Mouse (Mus musculus) embryonic facial prominence, embryonic 13.5 days (tissue): Measurements from ENCODE around the gene Myl9. TPM values are rescaled to one million over a fixed set of nuclear protein-coding genes. Genes with fewer than 3 reads are reported as not detected.

Source experiments
- ATAC-seq: fragments of 200-750 bp; cut with Nextera tagmentation; 2 replicates; pipeline ENCODE4 v1.8.0; 2017; ENCODE audit warnings: low read depth; ENCODE audit not compliant: insufficient number of reproducible peaks, insufficient read depth, low FRiP score, low TSS enrichment
- H3K27ac ChIP-seq: fragments of 300-500 bp; sonication (generic); 2 replicates; pipeline ENCODE4 v1.5.1; 2015; ENCODE audit warnings: moderate library complexity, mild to moderate bottlenecking, inconsistent platforms
- H3K27me3 ChIP-seq: fragments of 300-500 bp; sonication (generic); 2 replicates; pipeline ENCODE4 v1.6.1; 2015; ENCODE audit warnings: mild to moderate bottlenecking, inconsistent platforms
- H3K36me3 ChIP-seq: fragments of 300-500 bp; sonication (generic); 2 replicates; pipeline ENCODE4 v1.6.1; 2015; ENCODE audit warnings: mild to moderate bottlenecking, inconsistent platforms
- H3K4me1 ChIP-seq: fragments of 300-500 bp; sonication (generic); 2 replicates; pipeline ENCODE4 v1.6.1; 2015; ENCODE audit warnings: inconsistent platforms
- H3K4me2 ChIP-seq: fragments of 300-500 bp; sonication (generic); 2 replicates; pipeline ENCODE4 v1.6.1; 2015; ENCODE audit warnings: moderate library complexity, mild to moderate bottlenecking, inconsistent platforms
- H3K4me3 ChIP-seq: fragments of 300-500 bp; sonication (generic); 2 replicates; pipeline ENCODE4 v1.5.1; 2015; ENCODE audit warnings: mild to moderate bottlenecking, inconsistent platforms
- H3K9ac ChIP-seq: fragments of 300-500 bp; sonication (generic); 2 replicates; pipeline ENCODE4 v1.6.1; 2015; ENCODE audit warnings: mild to moderate bottlenecking, inconsistent platforms
- H3K9me3 ChIP-seq: fragments of 300-500 bp; sonication (generic); 2 replicates; pipeline ENCODE4 v1.6.1; 2016; ENCODE audit warnings: inconsistent platforms
- WGBS: fragments of 180-500 bp; shearing (Covaris S2); methylation state at CpG from one replicate; pipeline ENCODE4 v1.1.7; 2015; ENCODE audit warnings: mixed read lengths; 5-methylcytosine and 5-hydroxymethylcytosine counted together
- polyA plus RNA-seq: library from polyadenylated mRNA; unstranded; fragments of >200 nt; fragmentation: Nextera tagmentation; extraction: Ambion mirVana; gene quantifications from 2 replicates; pipeline ENCODE4 v1.2.1, GENCODE M21; 2015

Myl9 gene
- polyA plus RNA-seq, 1 experiment from 2014 or later: 197 TPM

DNA sequence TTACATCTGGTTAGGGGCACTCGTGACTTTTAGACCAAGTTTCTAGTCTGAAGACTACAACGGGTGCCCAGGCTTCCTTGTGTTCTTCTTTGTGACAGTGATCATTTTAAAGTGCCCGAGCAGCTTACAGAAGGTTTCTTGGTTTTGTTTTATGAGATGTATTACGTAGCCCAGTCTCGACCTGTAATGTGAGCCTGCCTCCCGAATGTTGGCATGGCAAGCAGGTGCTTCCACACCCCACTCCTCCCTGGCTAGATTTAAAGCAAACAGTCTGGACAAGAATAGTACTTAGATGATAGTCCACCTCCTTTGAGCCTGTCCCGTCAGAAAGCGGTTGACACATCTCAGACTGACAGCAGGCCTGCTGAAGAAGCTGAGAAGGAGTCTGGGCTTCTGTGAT lies 9.6 kb upstream of the Myl9 start:
- no peaks in the 10 kb centered on the region for H3K27me3 ChIP-seq
- no peak overlapping the region for H3K4me2 ChIP-seq
- H3K27ac ChIP-seq: no peak overlapping the region
- no peak overlapping the region for H3K4me3 ChIP-seq
- no peak overlapping the region for H3K9ac ChIP-seq
- peaks cover 41% of the 10 kb centered on the region for H3K36me3 ChIP-seq
- H3K9me3 ChIP-seq: no peaks in the 10 kb centered on the region
- peaks cover 11% of the 10 kb centered on the region; the same call in 1 of the 2 replicates for H3K4me1 ChIP-seq
- no peak for ATAC-seq
- WGBS: 71% methylated on average over 8 of the region's 8 CpGs

DNA sequence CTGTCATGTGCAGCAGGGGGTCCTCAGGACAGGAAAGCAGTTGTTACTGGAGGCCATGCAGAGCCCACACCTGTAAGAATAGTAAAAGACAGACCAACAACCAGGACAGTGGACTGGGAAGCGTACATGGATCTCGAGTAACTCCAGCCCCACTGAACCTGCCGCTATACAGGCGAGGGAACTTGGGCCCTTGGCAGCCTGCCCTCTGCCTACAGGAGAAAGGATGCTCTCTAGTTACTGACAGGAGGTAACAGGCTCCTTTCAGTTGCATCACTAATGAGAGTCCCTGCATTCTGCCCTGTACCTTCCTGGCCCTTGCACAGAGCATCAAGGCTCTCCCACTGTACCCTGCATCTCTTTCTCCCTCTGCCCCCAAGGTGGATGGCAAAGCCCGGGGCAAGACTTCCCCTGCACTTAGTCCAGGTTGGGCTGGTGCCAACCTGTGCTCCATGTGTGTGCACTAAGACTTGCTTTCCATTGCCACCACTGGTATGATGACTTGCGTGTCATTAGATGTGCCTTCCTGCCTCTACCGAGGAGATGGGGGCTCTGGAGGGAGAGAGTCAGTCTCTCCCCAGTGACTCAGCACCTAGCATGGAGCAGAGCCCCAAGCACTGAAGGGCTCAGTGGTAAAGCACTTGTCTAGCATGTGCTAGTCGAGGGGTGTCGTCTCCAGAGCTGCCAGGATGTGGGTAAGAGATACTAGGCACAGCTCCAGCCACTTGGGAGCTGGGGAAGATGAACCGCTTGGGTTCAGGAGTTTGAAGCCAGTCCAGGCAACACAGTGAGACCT lies 8.8 kb upstream of the Myl9 start:
- H3K27ac ChIP-seq: 0 out of 2 replicates have a peak overlapping the region, but pooled peaks have one; percentile 57
- ATAC-seq: no peak

DNA sequence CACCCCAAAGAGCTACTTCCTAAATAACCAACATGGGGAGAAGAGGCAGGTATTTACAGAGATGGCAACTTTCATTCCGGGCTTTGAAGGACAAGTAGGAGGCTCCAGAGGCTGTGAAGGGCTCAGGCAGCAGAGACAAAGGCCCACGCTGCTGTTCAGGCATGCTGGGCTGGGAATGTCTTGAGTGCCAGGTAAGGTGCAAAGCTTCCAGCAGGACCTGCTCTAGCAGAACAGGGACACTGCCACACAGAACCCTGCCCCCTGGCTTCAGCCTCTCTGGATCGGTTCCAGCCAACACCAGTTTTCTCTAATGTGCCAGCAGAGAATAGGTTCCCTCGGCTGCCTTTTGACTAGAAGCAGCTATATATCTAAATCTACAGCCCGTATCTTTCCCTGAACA lies 8.1 kb upstream of the Myl9 start:
- Histone ChIP-seq H3K4me2 (no peak overlapping the region), H3K27me3 (no peaks in the 10 kb centered on the region), H3K27ac (no peak overlapping the region), H3K9me3 (no peaks in the 10 kb centered on the region), H3K4me3 (no peak overlapping the region), H3K4me1 (peaks cover 11% of the 10 kb centered on the region; the same call in 1 of the 2 replicates), H3K36me3 (peaks cover 26% of the 10 kb centered on the region), H3K9ac (no peak overlapping the region)
- 65% methylated on average over 5 of the region's 5 CpGs for WGBS
- ATAC-seq: no peak

More for the DNA sequence above, 8.8 kb upstream of the Myl9 start:
- Histone ChIP-seq H3K9me3 (no peaks in the 10 kb centered on the region), H3K4me3 (no peak overlapping the region), H3K36me3 (peaks cover 33% of the 10 kb centered on the region), H3K4me2 (no peak overlapping the region), H3K27me3 (no peaks in the 10 kb centered on the region), H3K9ac (no peak overlapping the region), H3K4me1 (peaks cover 11% of the 10 kb centered on the region; the same call in 1 of the 2 replicates)
- WGBS: 66% methylated on average over 10 of the region's 10 CpGs

DNA sequence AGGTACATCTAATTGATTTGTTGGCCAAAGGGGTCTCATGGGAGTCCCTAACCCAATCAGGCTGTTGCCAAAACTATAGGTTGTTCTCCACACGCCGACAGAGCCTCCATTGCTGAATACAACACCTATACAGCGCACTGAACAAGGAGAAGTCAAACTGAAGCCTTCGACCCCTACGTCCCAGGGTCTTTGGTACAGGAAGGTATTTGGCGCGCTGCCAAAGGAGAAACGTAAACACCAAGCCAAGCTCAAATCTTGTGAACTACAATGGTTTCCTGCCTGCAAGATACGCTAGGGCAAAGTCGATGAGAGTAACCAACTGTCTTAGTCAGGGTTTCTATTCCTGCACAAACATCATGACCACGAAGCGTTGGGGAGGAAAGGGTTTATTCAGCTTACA lies 5.9 kb upstream of the Myl9 start:
- 82% methylated on average over 12 of the region's 12 CpGs for WGBS
- H3K4me3 ChIP-seq: no peak overlapping the region
- no peak overlapping the region for H3K9ac ChIP-seq
- no peak overlapping the region for H3K4me2 ChIP-seq
- H3K27me3 ChIP-seq: no peaks in the 10 kb centered on the region
- peaks cover 15% of the 10 kb centered on the region for H3K4me1 ChIP-seq
- no peak for ATAC-seq
- no peaks in the 10 kb centered on the region for H3K9me3 ChIP-seq
- H3K36me3 ChIP-seq: peaks cover 4% of the 10 kb centered on the region
- no peak overlapping the region for H3K27ac ChIP-seq

DNA sequence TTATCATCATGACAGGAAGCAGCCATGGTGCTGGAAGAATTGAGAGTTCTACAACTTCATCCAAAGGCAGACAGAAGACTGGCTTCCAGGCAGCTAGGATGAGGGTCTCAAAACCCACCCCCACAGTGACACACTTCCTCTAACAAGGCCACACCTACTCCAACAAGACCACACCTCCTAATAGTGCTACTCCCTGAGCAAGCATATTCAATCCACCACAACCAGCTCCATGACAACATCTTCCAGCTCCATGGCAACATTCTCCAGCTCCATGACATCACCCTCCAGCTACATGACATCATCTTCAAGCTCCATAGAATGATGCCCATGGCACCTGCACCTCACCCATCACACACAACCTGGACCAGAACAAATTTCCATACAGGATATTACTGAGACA lies 1.8 kb upstream of the Myl9 start:
- Histone ChIP-seq H3K27me3 (no peaks in the 10 kb centered on the region), H3K36me3 (no peaks in the 10 kb centered on the region), H3K4me2 (no peak overlapping the region), H3K4me1 (peaks cover 37% of the 10 kb centered on the region), H3K4me3 (no peak overlapping the region), H3K9ac (no peak overlapping the region), H3K27ac (no peak overlapping the region), H3K9me3 (no peaks in the 10 kb centered on the region)
- ATAC-seq: no peak

DNA sequence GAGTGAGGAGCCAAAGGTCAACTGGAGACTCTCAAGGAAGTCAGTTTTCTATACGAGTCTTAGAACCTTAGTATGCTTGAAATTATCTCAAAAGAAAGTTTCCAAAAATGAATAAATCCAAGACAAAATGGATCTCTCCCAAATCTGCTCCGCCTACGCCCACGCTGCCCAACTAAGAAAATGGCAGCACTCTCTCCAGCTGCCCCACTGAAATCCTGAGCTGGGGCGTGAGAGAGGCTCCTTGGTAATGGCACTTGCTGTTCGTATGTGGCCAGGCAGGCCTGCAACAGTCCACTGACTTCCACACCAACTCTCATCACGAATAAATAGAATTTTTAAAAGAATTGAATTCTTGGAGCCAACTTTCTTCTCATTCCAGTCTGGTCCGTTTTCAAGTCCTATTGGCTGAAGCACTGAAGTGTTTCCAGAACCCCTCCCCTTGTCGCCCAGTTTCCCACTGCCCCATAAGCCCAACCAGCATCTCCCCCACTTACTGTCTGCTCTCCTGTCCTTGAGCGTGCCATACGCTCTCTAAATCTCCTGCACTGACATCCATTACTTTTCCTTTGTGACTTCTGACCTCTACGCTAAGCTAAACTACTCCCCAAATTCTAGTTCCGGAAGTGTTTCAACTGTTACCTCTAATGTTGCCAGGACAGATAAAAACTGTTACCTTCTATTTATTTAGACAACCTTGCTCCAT lies 1.0 kb upstream of the Myl9 start:
- H3K36me3 ChIP-seq: no peaks in the 10 kb centered on the region
- H3K9me3 ChIP-seq: no peaks in the 10 kb centered on the region
- peak overlapping the region; percentile 92 for H3K27ac ChIP-seq
- 67% methylated on average over 13 of the region's 13 CpGs for WGBS
- no peaks in the 10 kb centered on the region for H3K27me3 ChIP-seq
- ATAC-seq: no peak
- peaks cover 41% of the 10 kb centered on the region for H3K4me1 ChIP-seq
- H3K4me3 ChIP-seq: peak overlapping the region; percentile 44
- H3K9ac ChIP-seq: peak overlapping the region; percentile 73
- peak overlapping the region; percentile 70 for H3K4me2 ChIP-seq

DNA sequence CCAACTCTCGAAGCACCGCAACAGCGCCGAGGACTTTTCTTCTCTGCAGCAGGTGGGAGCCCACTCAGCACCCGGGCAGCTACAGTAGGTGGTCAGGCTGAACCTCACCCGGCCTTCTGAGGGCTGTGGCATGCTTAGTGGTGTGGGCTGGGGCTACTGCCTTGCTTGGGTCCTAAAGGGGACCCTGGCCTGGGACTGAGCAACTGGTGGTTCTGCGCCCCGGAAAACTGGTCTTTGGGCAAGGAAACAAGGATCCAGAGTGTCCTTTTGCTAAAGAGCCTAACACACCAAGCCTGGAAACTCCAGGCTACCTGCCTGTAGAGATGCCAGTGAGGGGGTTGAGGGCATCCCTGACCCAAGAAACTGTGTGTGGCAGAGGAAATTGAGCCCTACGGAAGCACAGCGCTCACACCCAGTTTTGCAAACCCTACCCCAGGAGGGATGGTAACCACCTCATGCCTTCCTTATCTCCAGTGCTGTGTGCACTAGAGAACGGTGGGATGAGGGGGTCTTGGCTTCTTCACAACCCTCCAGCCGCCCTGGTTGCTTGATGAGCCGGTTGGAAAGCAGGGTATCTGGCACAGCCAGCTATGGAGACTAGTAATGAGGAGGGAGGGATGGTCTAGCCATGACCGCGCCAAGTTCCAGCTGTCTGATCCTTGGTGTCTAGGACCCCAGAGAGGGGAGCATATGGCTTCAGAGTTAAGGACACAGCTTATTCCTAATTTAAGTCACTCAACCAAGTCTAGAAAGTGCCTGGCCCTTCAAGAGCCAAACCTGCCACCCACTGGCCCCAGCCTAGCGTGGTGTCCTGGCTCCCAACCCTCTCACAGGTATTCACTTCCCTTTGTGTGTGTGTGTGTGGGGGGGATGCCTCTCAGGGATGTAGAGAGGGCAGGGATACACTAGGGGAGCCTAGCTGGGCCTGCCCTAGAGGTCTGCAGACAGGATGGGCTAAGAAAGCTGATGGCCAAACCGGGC lies 525 bp downstream of the Myl9 start:
- H3K27me3 ChIP-seq: no peaks in the 10 kb centered on the region
- no peaks in the 10 kb centered on the region for H3K36me3 ChIP-seq
- 0 out of 2 replicates have a peak, but pooled peaks have one; percentile 16 for ATAC-seq
- peak overlapping the region; percentile 92 for H3K27ac ChIP-seq
- H3K9me3 ChIP-seq: no peaks in the 10 kb centered on the region
- H3K4me2 ChIP-seq: peak overlapping the region; percentile 70
- H3K4me1 ChIP-seq: peaks cover 48% of the 10 kb centered on the region
- WGBS: 29% methylated on average over 17 of the region's 17 CpGs
- peak overlapping the region; percentile 44 for H3K4me3 ChIP-seq
- peak overlapping the region; percentile 73 for H3K9ac ChIP-seq

DNA sequence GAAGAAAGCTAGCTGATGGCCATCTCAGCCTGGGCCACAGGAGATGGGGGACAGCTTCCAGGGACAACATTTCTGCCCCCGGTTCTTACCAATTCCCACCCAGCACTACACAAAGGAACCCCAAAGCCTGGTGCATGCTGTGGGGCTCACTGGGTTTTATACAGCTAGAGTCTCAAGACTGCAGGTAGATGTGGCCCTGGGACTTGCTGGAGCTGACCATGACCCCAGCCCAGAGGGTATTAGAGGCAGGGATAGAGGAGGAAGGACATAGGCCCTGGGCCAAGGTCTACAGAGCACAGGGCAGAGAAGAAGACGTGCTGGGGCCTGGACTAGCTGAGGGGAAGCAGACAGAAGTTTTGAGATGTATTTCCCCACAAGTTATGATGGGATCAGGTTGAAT lies 1.7 kb downstream of the Myl9 start:
- ATAC-seq: no peak
- peaks cover 50% of the 10 kb centered on the region for H3K4me1 ChIP-seq
- no peak overlapping the region for H3K9ac ChIP-seq
- H3K27me3 ChIP-seq: no peaks in the 10 kb centered on the region
- H3K27ac ChIP-seq: no peak overlapping the region
- H3K4me2 ChIP-seq: peak overlapping the region; percentile 41
- no peaks in the 10 kb centered on the region for H3K9me3 ChIP-seq
- peak overlapping the region; percentile 5; the same call in 1 of the 2 replicates for H3K4me3 ChIP-seq
- WGBS: 90% methylated on average over 2 of the region's 2 CpGs
- peaks cover 6% of the 10 kb centered on the region; the same call in 1 of the 2 replicates for H3K36me3 ChIP-seq

DNA sequence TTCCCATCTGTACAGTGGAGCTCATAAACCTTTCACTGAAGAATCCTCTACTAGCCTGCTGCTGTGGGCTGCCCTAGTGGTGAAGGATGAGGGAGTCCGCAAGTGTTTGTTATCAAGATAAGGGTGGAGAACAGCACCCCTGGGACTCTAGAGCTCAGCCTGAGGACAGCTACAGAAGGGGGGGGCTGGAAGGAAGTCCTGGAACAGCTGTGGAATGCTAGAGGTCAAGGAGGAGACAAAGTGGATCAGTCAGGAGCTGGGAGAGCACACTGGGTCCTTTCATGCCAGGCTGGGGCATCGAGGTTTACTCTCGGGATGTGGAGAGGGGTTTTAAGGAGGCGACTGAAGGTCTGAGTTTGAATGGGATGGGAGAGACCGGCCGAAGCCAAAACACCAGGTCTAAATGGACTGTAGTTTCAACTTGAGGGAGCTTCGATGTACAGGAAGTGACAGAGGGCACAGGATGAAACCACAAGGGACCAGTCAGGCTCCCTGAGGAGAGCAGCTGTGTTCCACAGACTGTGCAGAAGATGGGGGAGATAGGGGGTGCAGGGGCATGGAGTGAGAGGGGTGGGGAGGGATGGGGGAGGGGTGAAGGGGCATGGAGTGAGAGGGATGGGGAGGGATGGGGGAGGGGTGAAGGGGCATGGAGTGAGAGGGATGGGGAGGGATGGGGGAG lies 2.2 kb downstream of the Myl9 start:
- Histone ChIP-seq H3K27ac (no peak overlapping the region), H3K36me3 (peaks cover 6% of the 10 kb centered on the region; the same call in 1 of the 2 replicates), H3K4me2 (peak overlapping the region; percentile 41), H3K4me1 (peaks cover 50% of the 10 kb centered on the region), H3K9me3 (no peaks in the 10 kb centered on the region), H3K27me3 (no peaks in the 10 kb centered on the region), H3K9ac (no peak overlapping the region), H3K4me3 (peak overlapping the region; percentile 5; the same call in 1 of the 2 replicates)
- no peak for ATAC-seq
- 39% methylated on average over 7 of the region's 7 CpGs for WGBS

DNA sequence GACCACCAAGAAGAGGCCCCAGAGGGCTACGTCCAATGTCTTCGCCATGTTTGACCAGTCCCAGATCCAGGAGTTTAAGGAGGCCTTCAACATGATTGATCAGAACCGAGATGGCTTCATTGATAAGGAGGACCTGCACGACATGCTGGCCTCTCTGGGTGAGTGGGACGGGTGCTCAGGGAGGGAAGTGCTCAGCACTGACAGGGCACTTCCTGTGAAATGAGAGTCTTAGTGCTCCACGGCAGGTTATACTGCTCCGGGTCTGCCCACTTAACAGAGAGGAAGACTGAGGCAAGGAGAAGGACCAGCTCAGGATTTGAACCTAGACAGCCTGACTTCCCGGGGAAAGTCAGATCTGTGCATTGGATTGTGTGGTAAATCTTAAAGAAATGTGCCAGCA lies 3.4 kb downstream of the Myl9 start:
- H3K4me3 ChIP-seq: no peak overlapping the region
- H3K27ac ChIP-seq: no peak overlapping the region
- H3K9ac ChIP-seq: no peak overlapping the region
- WGBS: 83% methylated on average over 8 of the region's 8 CpGs
- ATAC-seq: no peak
- H3K27me3 ChIP-seq: no peaks in the 10 kb centered on the region
- peaks cover 50% of the 10 kb centered on the region for H3K4me1 ChIP-seq
- H3K4me2 ChIP-seq: no peak overlapping the region
- H3K9me3 ChIP-seq: no peaks in the 10 kb centered on the region
- H3K36me3 ChIP-seq: peaks cover 6% of the 10 kb centered on the region; the same call in 1 of the 2 replicates
